Mouse (Mus musculus): ENCODE results near the gene Zbtb37. TPM values are rescaled to one million over a fixed set of nuclear protein-coding genes. Genes with fewer than 3 reads are reported as not detected.

Zbtb37 gene
- polyA plus RNA-seq (2017; shearing (Covaris generic)), result 11.4 TPM

GRCm38 (mm10) chr1:161034435-161035280 is at the start of gene Zbtb37:
Zbtb37 (minus strand) TSS chr1:161034849.

GRCm38 (mm10) chr1:161070352-161071271 is 36.0 kb upstream of the Zbtb37 start, which contains the start of the genes Dars2 and Cenpl:
Dars2 (minus strand) TSS chr1:161070658.
Cenpl (plus strand) TSS chr1:161070713.

GRCm38 (mm10) chr1:160978071-160978735 is 56.4 kb downstream of the Zbtb37 start, which contains the start of gene Serpinc1:
Serpinc1 (plus strand) TSS chr1:160978585.

Other genes with a start within 250 kb of the Zbtb37 start
- 76.4 TPM for gene Rabgap1l, start 241.6 kb downstream of the Zbtb37 start, polyA plus RNA-seq (2017; shearing (Covaris generic))
- 32.9 TPM for gene Rc3h1, start 128.4 kb downstream of the Zbtb37 start, polyA plus RNA-seq (2017; shearing (Covaris generic))
- gene Serpinc1, start 56.3 kb downstream of the Zbtb37 start, polyA plus RNA-seq (2017; shearing (Covaris generic)), result 1.1 TPM
- 11.5 TPM for gene Dars2, start 35.8 kb upstream of the Zbtb37 start, polyA plus RNA-seq (2017; shearing (Covaris generic))
- gene Cenpl, start 35.9 kb upstream of the Zbtb37 start, polyA plus RNA-seq (2017; shearing (Covaris generic)), result 43.7 TPM
- gene Klhl20, start 96.7 kb upstream of the Zbtb37 start, polyA plus RNA-seq (2017; shearing (Covaris generic)), result 19.6 TPM
- gene Ankrd45, start 107.8 kb upstream of the Zbtb37 start, polyA plus RNA-seq (2017; shearing (Covaris generic)), result not detected
- gene Tex50, start 124.5 kb upstream of the Zbtb37 start, polyA plus RNA-seq (2017; shearing (Covaris generic)), result not detected
- 1,237 TPM for gene Prdx6, start 216.4 kb upstream of the Zbtb37 start, polyA plus RNA-seq (2017; shearing (Covaris generic))